Mouse (Mus musculus) midbrain, embryonic 14.5 days (tissue): ENCODE measurements around the gene Gm27027. TPM values are rescaled to one million over a fixed set of nuclear protein-coding genes. Genes with fewer than 3 reads are reported as not detected.
A peak's percentile ranks its signal among the peaks of the same experiment; 100 is the strongest.

Experiments used
- ATAC-seq: fragments of 200-750 bp; cut with Nextera tagmentation; 2 replicates; pipeline ENCODE4 v1.8.0; 2017; ENCODE audit warnings: moderate number of reproducible peaks, moderate library complexity; ENCODE audit not compliant: low FRiP score, low TSS enrichment
- DNase-seq: peaks from one replicate; pipeline ENCODE4 v3.0.0-alpha.2; 2015
- H3K27ac ChIP-seq: fragments of 300-500 bp; sonication (generic); replicated peaks from 2 replicates; pipeline ENCODE4 v1.5.1; 2014; ENCODE audit warnings: mild to moderate bottlenecking, low read depth, low read length, moderate library complexity
- H3K27me3 ChIP-seq: fragments of 300-500 bp; sonication (generic); 2 replicates; pipeline ENCODE4 v1.6.1; 2014; ENCODE audit warnings: low read length, control low read depth, mixed read lengths; ENCODE audit not compliant: control insufficient read depth, insufficient read depth
- H3K36me3 ChIP-seq: fragments of 300-500 bp; sonication (generic); 2 replicates; pipeline ENCODE4 v1.6.1; 2014; ENCODE audit warnings: low read length, control low read depth; ENCODE audit not compliant: control insufficient read depth, insufficient read depth
- H3K4me1 ChIP-seq: fragments of 300-500 bp; sonication (generic); 2 replicates; pipeline ENCODE4 v1.6.1; 2014; ENCODE audit warnings: mild to moderate bottlenecking, antibody characterized with exemption, low read length, control low read depth; ENCODE audit not compliant: control insufficient read depth, insufficient read depth
- H3K4me2 ChIP-seq: fragments of 300-500 bp; sonication (generic); 2 replicates; pipeline ENCODE4 v1.6.1; 2014; ENCODE audit warnings: mild to moderate bottlenecking, low read length, moderate library complexity
- H3K4me3 ChIP-seq: fragments of 300-500 bp; sonication (generic); replicated peaks from 2 replicates; pipeline ENCODE4 v1.5.1; 2014; ENCODE audit warnings: low read depth, low read length
- H3K9ac ChIP-seq: fragments of 300-500 bp; sonication (generic); replicated peaks from 2 replicates; pipeline ENCODE4 v1.6.1; 2014; ENCODE audit warnings: mild to moderate bottlenecking, low read length, moderate library complexity
- H3K9me3 ChIP-seq: fragments of 300-500 bp; sonication (generic); 2 replicates; pipeline ENCODE4 v1.6.1; 2016; ENCODE audit warnings: low read length, control low read depth, mixed read lengths; ENCODE audit not compliant: control insufficient read depth
- WGBS: fragments of 180-500 bp; shearing (Covaris S2); extraction: QIAGEN DNeasy Blood & Tissue Kit; methylation state at CpG from one replicate; pipeline ENCODE4 v1.1.7; 2014; 5-methylcytosine and 5-hydroxymethylcytosine counted together
- polyA plus RNA-seq: library from polyadenylated mRNA; unstranded; fragments of >200 nt; fragmentation: Nextera tagmentation; extraction: Ambion mirVana; gene quantifications from 2 replicates; pipeline ENCODE4 v1.2.1, GENCODE M21; 2014

The Gm27027 gene
- polyA plus RNA-seq, 1 experiment from 2014 or later = not detected

DNA sequence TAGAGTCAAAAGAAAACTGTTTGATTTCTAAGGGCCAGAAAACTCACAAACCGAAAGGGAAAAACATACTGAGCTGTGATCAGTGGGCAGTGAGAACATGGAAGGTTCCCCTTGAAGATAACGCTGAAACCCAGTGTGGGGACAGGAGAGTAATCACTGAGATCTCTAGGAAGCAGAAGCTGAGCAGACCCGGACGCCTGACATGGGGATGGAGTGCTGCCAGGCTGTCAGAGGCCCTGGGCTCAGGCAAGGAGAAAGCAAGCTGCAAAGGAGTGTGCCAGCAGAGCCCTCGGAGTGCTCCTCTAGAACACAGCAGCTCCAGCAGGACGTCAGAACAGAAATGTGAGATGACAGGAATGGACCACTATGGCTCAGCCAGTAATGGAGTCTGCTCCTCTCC is 28.5 kb upstream of the Gm27027 start:
- Histone ChIP-seq H3K4me1 (no peaks in the 10 kb centered on the region), H3K36me3 (no peaks in the 10 kb centered on the region), H3K4me2 (no peak overlapping the region), H3K27ac (no peak overlapping the region), H3K9ac (no peak overlapping the region), H3K4me3 (no peak overlapping the region), H3K27me3 (no peaks in the 10 kb centered on the region), H3K9me3 (no peaks in the 10 kb centered on the region)
- no peak for DNase-seq
- no peak for ATAC-seq
- WGBS = 66% methylated on average over 6 of the region's 6 CpGs

DNA sequence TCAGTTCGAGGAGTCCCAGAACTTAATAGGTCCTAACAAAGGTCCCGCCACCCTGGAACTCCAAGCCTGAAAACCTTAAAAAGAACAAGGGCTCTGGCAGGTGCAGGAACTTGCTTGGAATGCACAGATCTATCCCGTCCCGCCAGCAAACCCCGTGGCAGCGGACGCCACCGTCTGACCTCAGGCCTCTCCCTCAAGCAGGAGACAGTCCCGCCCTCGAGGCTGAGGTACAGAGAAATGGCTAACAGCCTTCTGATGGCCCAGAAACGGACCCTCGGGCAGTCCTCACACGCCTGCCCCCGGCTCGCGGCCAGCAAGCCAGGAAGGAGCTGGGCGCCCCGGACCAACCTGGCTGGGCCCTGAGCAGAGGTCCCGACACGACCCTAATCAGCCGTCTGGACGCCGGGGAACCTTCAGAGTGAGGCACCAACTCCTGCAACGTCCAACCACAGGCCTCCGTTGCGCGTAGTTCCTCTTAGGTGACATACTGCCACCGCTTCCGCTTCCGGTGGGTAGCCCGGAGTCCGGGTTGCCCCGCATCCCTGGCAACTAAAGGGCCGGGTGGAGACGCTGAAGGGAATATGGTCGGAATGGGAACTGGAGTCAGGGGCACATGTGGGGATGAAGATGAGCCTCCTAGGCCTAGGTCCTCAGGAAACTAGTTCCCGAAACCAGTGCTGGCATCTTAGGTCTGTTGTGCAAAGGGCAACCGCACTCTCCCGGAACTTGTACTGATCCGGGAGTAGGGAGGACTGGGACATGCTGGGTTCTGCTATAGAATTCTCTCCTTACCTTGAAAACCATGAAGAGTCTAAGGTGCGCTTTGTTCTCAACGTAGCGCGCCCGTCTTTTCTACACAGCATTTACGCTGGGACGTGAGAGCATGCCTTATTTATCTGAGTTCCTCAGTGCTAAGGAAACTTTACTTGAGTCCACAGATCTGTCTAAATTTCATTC is 14.5 kb upstream of the Gm27027 start, which contains the start of gene Alkbh3:
TSS of gene Alkbh3 (minus strand) at position 473 of the 957 bp plus-strand sequence.
- WGBS = 5% methylated on average over 47 of the region's 47 CpGs
- H3K4me1 ChIP-seq = peaks cover 7% of the 10 kb centered on the region
- peak within 1 kb of the TSS; percentile 62 for H3K4me2 ChIP-seq
- H3K9me3 ChIP-seq = no peaks in the 10 kb centered on the region
- ATAC-seq = peak; percentile 99
- no peaks in the 10 kb centered on the region for H3K27me3 ChIP-seq
- peak; percentile 97 for DNase-seq
- H3K4me3 ChIP-seq = peak within 1 kb of the TSS; percentile 75
- peak within 1 kb of the TSS; percentile 78 for H3K9ac ChIP-seq
- H3K27ac ChIP-seq = 0 out of 2 replicates have a peak within 1 kb of the TSS, but pooled peaks have one; percentile 42
- peaks cover 29% of the 10 kb centered on the region for H3K36me3 ChIP-seq

DNA sequence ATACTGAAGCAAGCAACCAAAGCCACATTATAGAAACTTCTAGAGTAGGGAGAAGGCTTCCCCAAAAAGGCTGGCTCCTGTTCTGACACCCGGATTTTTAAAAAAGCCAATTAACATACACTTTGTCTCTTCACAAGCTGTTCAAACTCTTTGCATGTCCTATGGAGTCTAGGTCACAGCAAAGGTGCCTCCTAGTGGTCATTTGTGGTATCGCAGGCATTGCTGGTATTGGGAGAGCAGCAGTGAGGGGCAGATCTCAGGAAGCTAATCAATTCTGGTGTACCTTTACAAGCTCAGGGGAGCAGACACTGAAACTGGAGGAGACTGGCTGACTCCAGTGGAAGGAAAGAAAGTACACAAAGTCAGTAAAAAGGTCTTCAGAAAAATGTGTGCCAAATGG is 6.2 kb upstream of the Gm27027 start:
- Histone ChIP-seq H3K4me2 (no peak overlapping the region), H3K4me1 (no peaks in the 10 kb centered on the region), H3K27ac (no peak overlapping the region), H3K9ac (no peak overlapping the region), H3K27me3 (no peaks in the 10 kb centered on the region), H3K36me3 (peaks cover 88% of the 10 kb centered on the region), H3K9me3 (no peaks in the 10 kb centered on the region), H3K4me3 (no peak overlapping the region)
- ATAC-seq = 0 out of 2 replicates have a peak, but pooled peaks have one; percentile 48
- peak; percentile 93 for DNase-seq
- WGBS = 3% methylated on average over 2 of the region's 2 CpGs

DNA sequence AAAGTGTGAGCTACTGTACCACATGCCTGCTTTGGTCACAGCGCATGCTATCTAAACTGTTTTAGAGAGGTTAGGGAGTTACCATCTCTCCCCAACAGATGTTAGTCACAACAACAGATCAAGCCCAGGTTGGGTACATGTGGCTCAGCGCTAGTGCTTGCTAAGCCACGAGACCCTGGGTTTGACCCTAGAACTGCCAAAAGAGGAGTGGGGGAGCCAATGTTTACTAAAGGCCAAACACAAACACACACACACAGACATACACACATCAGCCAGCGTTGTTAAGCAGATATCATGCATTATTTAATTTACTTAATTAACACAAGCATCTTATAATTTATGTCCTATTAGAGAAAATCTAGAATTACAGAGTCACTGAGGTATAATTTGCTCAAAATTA is 5.8 kb upstream of the Gm27027 start:
- no peak overlapping the region for H3K4me3 ChIP-seq
- H3K36me3 ChIP-seq = peaks cover 88% of the 10 kb centered on the region
- H3K27ac ChIP-seq = no peak overlapping the region
- no peaks in the 10 kb centered on the region for H3K9me3 ChIP-seq
- no peak overlapping the region for H3K9ac ChIP-seq
- DNase-seq (no peak), ATAC-seq (no peak)
- H3K4me2 ChIP-seq = no peak overlapping the region
- WGBS = 86% methylated on average over 4 of the region's 4 CpGs
- H3K27me3 ChIP-seq = no peaks in the 10 kb centered on the region
- H3K4me1 ChIP-seq = no peaks in the 10 kb centered on the region

DNA sequence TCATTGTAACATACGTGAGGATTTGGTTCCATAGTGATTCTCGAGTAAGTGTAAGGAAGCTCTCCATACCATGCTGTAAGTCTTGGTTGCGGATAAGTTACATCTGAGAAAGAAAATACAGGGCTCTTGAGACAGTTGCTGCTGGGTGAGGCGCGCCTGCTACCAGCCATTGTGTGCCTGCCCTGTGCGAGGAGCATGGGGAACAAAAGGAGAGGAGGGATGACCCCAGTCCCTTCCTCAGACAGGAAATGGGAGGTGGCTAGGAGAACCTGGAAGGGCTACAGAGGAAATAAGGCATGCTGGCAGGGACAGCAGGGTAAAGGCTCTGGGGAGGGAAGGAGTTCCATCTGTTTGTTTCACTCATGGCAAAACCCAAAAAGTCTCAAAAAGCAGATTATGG is 5.3 kb upstream of the Gm27027 start:
- Histone ChIP-seq H3K4me1 (no peaks in the 10 kb centered on the region), H3K27ac (no peak overlapping the region), H3K4me2 (no peak overlapping the region), H3K9me3 (no peaks in the 10 kb centered on the region), H3K36me3 (peaks cover 88% of the 10 kb centered on the region), H3K9ac (no peak overlapping the region), H3K27me3 (no peaks in the 10 kb centered on the region), H3K4me3 (no peak overlapping the region)
- ATAC-seq (no peak), DNase-seq (no peak)
- WGBS = 94% methylated on average over 6 of the region's 6 CpGs

DNA sequence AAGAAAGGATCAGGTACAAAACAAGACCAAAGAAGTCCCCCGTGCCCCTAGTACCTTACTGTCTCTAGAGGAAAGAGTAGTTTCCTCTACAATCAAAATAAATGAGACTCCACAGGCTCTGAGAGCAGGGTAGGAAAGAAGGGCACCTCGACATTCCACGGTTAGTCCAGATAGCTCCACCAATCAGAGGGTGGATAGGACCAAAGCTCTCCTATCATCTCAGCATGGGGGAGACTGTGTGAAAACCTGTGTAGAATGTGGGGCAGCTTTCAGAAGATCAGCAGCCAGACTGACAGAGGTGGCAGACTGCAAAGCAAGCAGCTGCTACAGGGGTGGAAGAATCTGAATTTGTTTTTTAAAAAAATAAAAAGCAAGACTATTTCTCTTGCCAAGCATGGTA is 3.3 kb downstream of the Gm27027 start:
- no peaks in the 10 kb centered on the region for H3K9me3 ChIP-seq
- no peak overlapping the region for H3K4me3 ChIP-seq
- H3K27me3 ChIP-seq = no peaks in the 10 kb centered on the region
- 56% methylated on average over 3 of the region's 3 CpGs for WGBS
- ATAC-seq = no peak
- peaks cover 87% of the 10 kb centered on the region for H3K36me3 ChIP-seq
- 0 out of 2 replicates have a peak, but pooled peaks cover 3% of the 10 kb centered on the region for H3K4me1 ChIP-seq
- no peak overlapping the region for H3K4me2 ChIP-seq
- no peak for DNase-seq
- no peak overlapping the region for H3K9ac ChIP-seq
- peak overlapping the region; percentile 33; the same call in 1 of the 2 replicates for H3K27ac ChIP-seq

DNA sequence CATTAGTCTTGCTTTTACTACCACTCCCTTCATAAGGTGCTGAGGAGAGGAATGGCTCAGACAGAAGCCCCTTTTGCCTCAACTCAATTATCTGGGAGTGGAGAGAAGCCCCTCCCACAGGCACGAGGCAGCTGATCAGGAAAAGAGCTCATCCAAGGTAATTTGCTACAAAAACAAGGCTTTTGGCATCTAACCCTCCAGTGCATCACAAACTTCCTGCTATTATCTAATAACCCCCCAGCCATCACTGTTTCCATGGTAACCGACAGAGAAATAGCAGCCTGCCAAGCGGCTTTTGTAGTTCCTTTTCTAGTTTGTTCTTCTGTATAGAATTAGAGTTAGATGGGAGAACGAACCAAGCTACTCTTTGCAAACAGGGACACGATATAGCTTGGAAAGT is 3.9 kb downstream of the Gm27027 start:
- H3K27ac ChIP-seq = no peak overlapping the region; the same call in 1 of the 2 replicates
- H3K4me3 ChIP-seq = no peak overlapping the region
- H3K9ac ChIP-seq = no peak overlapping the region
- H3K4me1 ChIP-seq = 0 out of 2 replicates have a peak, but pooled peaks cover 3% of the 10 kb centered on the region
- H3K36me3 ChIP-seq = peaks cover 87% of the 10 kb centered on the region
- DNase-seq (peak; percentile 59), ATAC-seq (no peak)
- H3K9me3 ChIP-seq = no peaks in the 10 kb centered on the region
- 35% methylated on average over 5 of the region's 5 CpGs for WGBS
- H3K27me3 ChIP-seq = no peaks in the 10 kb centered on the region
- H3K4me2 ChIP-seq = no peak overlapping the region

DNA sequence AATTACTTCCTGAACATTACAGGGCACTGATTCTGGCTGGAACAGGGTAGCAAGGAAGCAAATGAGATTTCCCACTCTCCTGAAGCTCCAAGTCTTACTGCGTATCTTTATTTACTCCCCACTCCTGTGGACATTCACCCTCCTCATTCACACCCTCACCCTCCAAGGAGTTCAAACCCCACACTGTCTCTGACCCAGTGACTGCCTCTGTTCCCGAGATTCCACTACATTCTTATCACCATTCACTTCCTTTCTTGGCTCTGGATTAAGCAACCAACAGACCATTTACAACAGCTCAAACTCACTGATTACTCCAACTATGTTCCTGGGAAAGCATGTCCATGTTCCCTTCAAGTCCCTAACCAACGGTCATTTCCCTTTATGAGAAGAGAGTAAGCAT is 4.8 kb downstream of the Gm27027 start:
- whole genome bisulfite sequencing = 90% methylated on average over 3 of the region's 3 CpGs
- H3K4me1 ChIP-seq = 0 out of 2 replicates have a peak, but pooled peaks cover 3% of the 10 kb centered on the region
- H3K36me3 ChIP-seq = peaks cover 84% of the 10 kb centered on the region

More for the DNA sequence above, 4.8 kb downstream of the Gm27027 start:
- no peak for ATAC-seq
- H3K27ac ChIP-seq = no peak overlapping the region
- DNase-seq = no peak
- H3K4me2 ChIP-seq = no peak overlapping the region
- no peak overlapping the region for H3K4me3 ChIP-seq
- no peaks in the 10 kb centered on the region for H3K27me3 ChIP-seq
- no peaks in the 10 kb centered on the region for H3K9me3 ChIP-seq
- H3K9ac ChIP-seq = no peak overlapping the region
